Mouse (Mus musculus): ENCODE data around the gene Olfr1024.

Olfr1024 gene

GRCm38 (mm10) chr2:85904952-85905351, at the start of gene Olfr1024:
Olfr1024 (minus strand) TSS chr2:85905052.
- DNase-seq (ENCODE audit: extremely low read depth, low read depth, low spot score): no peak

DNA sequence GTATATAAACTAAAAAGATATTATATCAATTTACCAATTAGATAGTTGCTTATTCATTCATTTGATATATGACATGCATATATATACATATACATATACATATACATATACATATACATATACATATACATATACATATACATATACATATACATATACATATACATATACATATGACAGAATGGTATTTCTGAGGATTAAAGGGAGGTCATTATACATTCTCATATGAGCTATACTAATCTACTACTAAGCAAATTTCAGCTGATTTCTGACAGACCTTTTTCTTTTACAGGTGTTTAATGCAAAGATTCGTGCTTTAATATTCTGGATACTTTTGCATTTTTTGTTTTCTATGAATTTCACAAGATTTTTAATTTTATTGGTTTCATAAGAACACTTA, 45.3 kb upstream of the Olfr1024 start, which contains the start of gene Olfr1028:
Gene Olfr1028 (plus strand): TSS at position 301 of the 400 bp plus-strand sequence.
- no peak for DNase-seq (ENCODE audit: extremely low read depth, low read depth, low spot score)

GRCm38 (mm10) chr2:85921258-85921657, 16.4 kb upstream of the Olfr1024 start, which contains the start of gene Olfr1026:
Olfr1026 (plus strand) TSS chr2:85921558.
- no peak for DNase-seq (ENCODE audit: extremely low read depth, low read depth, low spot score)

DNA sequence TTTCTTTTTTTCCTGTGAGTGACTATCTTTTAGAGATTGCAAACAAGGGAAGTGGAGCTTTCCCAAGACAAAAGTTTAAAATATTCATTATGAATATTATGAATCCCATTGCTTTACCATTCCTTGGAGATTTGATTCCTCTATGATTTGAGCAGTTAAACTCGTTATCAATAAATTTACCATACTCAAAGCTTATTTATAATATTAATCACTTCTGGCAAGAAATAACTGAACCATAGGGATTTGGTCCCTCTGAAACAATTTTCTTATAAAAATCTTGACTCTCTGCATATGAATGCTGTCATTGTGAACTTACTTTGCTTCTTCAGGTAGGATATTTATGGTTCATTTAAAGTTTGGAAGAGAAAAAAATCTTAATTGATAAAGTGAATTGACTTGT, 10.0 kb upstream of the Olfr1024 start, which contains the start of gene Olfr1025-ps1:
Gene Olfr1025-ps1 (plus strand): TSS at position 301 of the 400 bp plus-strand sequence.
- DNase-seq (ENCODE audit: extremely low read depth, low read depth, low spot score): no peak

- no peak for DNase-seq (ENCODE audit: extremely low read depth, low read depth, low spot score)
Measured at GRCm38 (mm10) chr2:85913197-85913596, 8.3 kb upstream of the Olfr1024 start.

GRCm38 (mm10) chr2:85885340-85885739, 19.5 kb downstream of the Olfr1024 start, which contains the start of gene Olfr1023:
Olfr1023 (plus strand) TSS chr2:85885640.
- no peak for DNase-seq (ENCODE audit: extremely low read depth, low read depth, low spot score)

DNA sequence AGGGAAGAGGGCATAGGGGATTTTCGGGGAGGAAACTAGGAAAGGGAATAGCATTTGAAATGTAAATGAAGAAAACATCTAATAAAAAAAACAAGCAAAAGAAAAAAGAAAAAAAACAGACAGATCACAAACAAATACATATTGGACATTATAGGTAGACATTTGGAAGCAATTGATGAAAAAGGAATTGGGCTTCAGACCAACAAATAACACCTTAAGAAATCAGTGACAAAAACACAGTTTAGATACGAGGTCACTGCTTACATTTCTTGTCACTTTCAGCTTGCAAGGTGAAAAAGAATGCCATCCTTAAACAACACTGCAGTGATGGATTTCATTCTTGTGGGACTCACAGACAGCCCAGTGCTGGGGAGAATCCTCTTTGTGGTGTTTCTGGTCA, 36.6 kb downstream of the Olfr1024 start, which contains the start of gene Olfr1022:
Gene Olfr1022 (plus strand): TSS at position 301 of the 400 bp plus-strand sequence.
- DNase-seq (ENCODE audit: extremely low read depth, low read depth, low spot score): no peak

All from fat pad, adult 2 months (tissue).